10 mouse cellular contexts compared by ENCODE assay signal in genomic region chr2:164431676-164432465, GRCm38 (mm10). TPM values are rescaled to one million over a fixed set of nuclear protein-coding genes. Genes with fewer than 3 reads are reported as not detected.
DNase-seq lines count a peak whose midpoint lies in the region; ATAC-seq and TF ChIP-seq lines count a peak whose summit lies in the region.
"Had no signal": no experiment of that assay in that cellular context is flagged by ENCODE, and none has a peak within 500 bp of the region (broad histone marks: within the 10 kb centered on the region; RNA-seq: fewer than 3 reads in every experiment).

No protein-coding gene starts in this region.

- H3K4me1 ChIP-seq in forebrain, embryonic 10.5 days = peaks cover 72% of the 10 kb centered on the region
- peaks cover 13% of the 10 kb centered on the region for H3K4me1 ChIP-seq in forebrain, embryonic 12.5 days
- peaks cover 81% of the 10 kb centered on the region for H3K4me1 ChIP-seq in embryonic facial prominence, embryonic 10.5 days
- peaks cover 64% of the 10 kb centered on the region for H3K4me1 ChIP-seq in kidney, embryonic 14.5 days (ENCODE audit: control insufficient read depth, insufficient read depth, low read length)
- peaks cover 62% of the 10 kb centered on the region for H3K4me1 ChIP-seq in lung, embryonic 16.5 days (replicated peaks; ENCODE audit: control insufficient read depth, insufficient read depth, low read length)
- H3K4me1 ChIP-seq in forebrain, postnatal 0 days (ENCODE audit: insufficient read depth) = no peaks in the 10 kb centered on the region

- H3K9ac ChIP-seq in forebrain, embryonic 12.5 days = no peak overlapping the region
- peak overlapping the region; percentile 14; the same call in 1 of the 2 replicates for H3K9ac ChIP-seq in kidney, embryonic 14.5 days (ENCODE audit: low read depth, low read length)
- H3K9ac ChIP-seq in lung, embryonic 16.5 days (ENCODE audit: low read length) = no peak overlapping the region
- H3K9ac ChIP-seq in forebrain, postnatal 0 days = no peak overlapping the region

- no peaks in the 10 kb centered on the region for H3K9me3 ChIP-seq in forebrain, embryonic 10.5 days
- no peaks in the 10 kb centered on the region for H3K9me3 ChIP-seq in forebrain, embryonic 12.5 days
- H3K9me3 ChIP-seq in embryonic facial prominence, embryonic 10.5 days = no peaks in the 10 kb centered on the region
- H3K9me3 ChIP-seq in kidney, embryonic 14.5 days (ENCODE audit: control insufficient read depth, low read length) = no peaks in the 10 kb centered on the region
- H3K9me3 ChIP-seq in lung, embryonic 16.5 days (ENCODE audit: control insufficient read depth, low read length) = no peaks in the 10 kb centered on the region
- no peaks in the 10 kb centered on the region for H3K9me3 ChIP-seq in forebrain, postnatal 0 days (ENCODE audit: low read length)

- DNase-seq in forebrain, embryonic 10.5 days (ENCODE audit: extremely low spot score, low spot score) = no peak
- DNase-seq in embryonic facial prominence, embryonic 10.5 days (ENCODE audit: low spot score) = no peak
- no peak for DNase-seq in forebrain, postnatal 0 days
- DNase-seq in embryo, embryonic 9.5 days (ENCODE audit: extremely low spot score) = no peak
- DNase-seq: cerebellum, postnatal 36 days had no signal

- H3K27ac ChIP-seq in forebrain, embryonic 10.5 days = peak overlapping the region; percentile 68; the same call in 1 of the 2 replicates
- no peak overlapping the region for H3K27ac ChIP-seq in forebrain, embryonic 12.5 days
- H3K27ac ChIP-seq in embryonic facial prominence, embryonic 10.5 days (replicated peaks) = peak overlapping the region; percentile 78
- H3K27ac ChIP-seq in kidney, embryonic 14.5 days (ENCODE audit: low read depth, low read length) = peak overlapping the region; percentile 80
- peak overlapping the region; percentile 75 for H3K27ac ChIP-seq in lung, embryonic 16.5 days (ENCODE audit: low read length)
- no peak overlapping the region for H3K27ac ChIP-seq in forebrain, postnatal 0 days (ENCODE audit: low read depth, low read length)

- ATAC-seq in forebrain, embryonic 12.5 days (ENCODE audit: low FRiP score) = no peak
- no peak for ATAC-seq in kidney, embryonic 14.5 days (ENCODE audit: low FRiP score, low TSS enrichment)
- peak; percentile 62 for ATAC-seq in lung, embryonic 16.5 days (ENCODE audit: low read depth)
- ATAC-seq in forebrain, postnatal 0 days = no peak
- ATAC-seq in megakaryocyte, adult 5-6 weeks (ENCODE audit: poor library complexity, severe bottlenecking) = no peak

- H3K36me3 ChIP-seq in forebrain, embryonic 10.5 days (replicated peaks) = peaks cover 13% of the 10 kb centered on the region
- H3K36me3 ChIP-seq in forebrain, embryonic 12.5 days (replicated peaks) = no peaks in the 10 kb centered on the region
- peaks cover 14% of the 10 kb centered on the region for H3K36me3 ChIP-seq in embryonic facial prominence, embryonic 10.5 days (replicated peaks)
- H3K36me3 ChIP-seq in kidney, embryonic 14.5 days (ENCODE audit: control insufficient read depth, insufficient read depth, low read length) = peaks cover 23% of the 10 kb centered on the region; the same call in 1 of the 2 replicates
- H3K36me3 ChIP-seq in lung, embryonic 16.5 days (ENCODE audit: control insufficient read depth, insufficient read depth, low read length) = peaks cover 6% of the 10 kb centered on the region
- H3K36me3 ChIP-seq in forebrain, postnatal 0 days (ENCODE audit: insufficient read depth) = no peaks in the 10 kb centered on the region

- H3K4me2 ChIP-seq in forebrain, embryonic 12.5 days = no peak overlapping the region
- H3K4me2 ChIP-seq in kidney, embryonic 14.5 days (replicated peaks; ENCODE audit: low read depth, low read length) = peak overlapping the region; percentile 25
- H3K4me2 ChIP-seq in lung, embryonic 16.5 days (ENCODE audit: low read depth, low read length) = peak overlapping the region; percentile 34
- no peak overlapping the region for H3K4me2 ChIP-seq in forebrain, postnatal 0 days (ENCODE audit: low read depth)

- TF ChIP-seq CTCF in forebrain, postnatal 0 days (IDR thresholded peaks at IDR 0.05; ENCODE audit: low read depth) = no peak

- H3K4me3 ChIP-seq in forebrain, embryonic 10.5 days = no peak overlapping the region
- H3K4me3 ChIP-seq in forebrain, embryonic 12.5 days (replicated peaks) = no peak overlapping the region
- 0 out of 2 replicates have a peak overlapping the region, but pooled peaks have one; percentile 15 for H3K4me3 ChIP-seq in embryonic facial prominence, embryonic 10.5 days
- H3K4me3 ChIP-seq in kidney, embryonic 14.5 days (ENCODE audit: low read length) = no peak overlapping the region; the same call in 1 of the 2 replicates
- H3K4me3 ChIP-seq in lung, embryonic 16.5 days (ENCODE audit: low read length) = no peak overlapping the region
- no peak overlapping the region for H3K4me3 ChIP-seq in forebrain, postnatal 0 days (ENCODE audit: low read depth, low read length)

- 65% methylated on average over 9 of the region's 9 CpGs for WGBS in forebrain, embryonic 10.5 days
- 75% methylated on average over 9 of the region's 9 CpGs for WGBS in forebrain, embryonic 12.5 days
- 62% methylated on average over 9 of the region's 9 CpGs for WGBS in embryonic facial prominence, embryonic 10.5 days
- WGBS in kidney, embryonic 14.5 days = 45% methylated on average over 9 of the region's 9 CpGs
- 44% methylated on average over 9 of the region's 9 CpGs for WGBS in lung, embryonic 16.5 days
- 70% methylated on average over 9 of the region's 9 CpGs for WGBS in forebrain, postnatal 0 days

- H3K27me3 ChIP-seq in forebrain, embryonic 10.5 days (ENCODE audit: poor library complexity, severe bottlenecking) = peaks cover 39% of the 10 kb centered on the region
- H3K27me3 ChIP-seq in forebrain, embryonic 12.5 days = peaks cover 7% of the 10 kb centered on the region; the same call in 1 of the 2 replicates
- H3K27me3 ChIP-seq in embryonic facial prominence, embryonic 10.5 days (replicated peaks; ENCODE audit: low read depth, poor library complexity, severe bottlenecking) = peaks cover 54% of the 10 kb centered on the region
- H3K27me3 ChIP-seq in kidney, embryonic 14.5 days (ENCODE audit: control insufficient read depth, insufficient read depth, low read length) = no peaks in the 10 kb centered on the region
- H3K27me3 ChIP-seq in lung, embryonic 16.5 days (ENCODE audit: control insufficient read depth, insufficient read depth, low read depth, low read length) = no peaks in the 10 kb centered on the region
- no peaks in the 10 kb centered on the region for H3K27me3 ChIP-seq in forebrain, postnatal 0 days (ENCODE audit: insufficient read depth, low read length)

RNA-seq across cellular contexts. Expression of gene Sdc4, which starts 11.8 kb away (rescaled TPM):
- 19.6 and 22.7 TPM in 2 replicates for polyA plus RNA-seq in forebrain, embryonic 10.5 days (2016; fragmentation: Nextera tagmentation; extraction: Ambion mirVana)
- polyA plus RNA-seq in forebrain, embryonic 12.5 days (2016; fragmentation: Nextera tagmentation; extraction: Ambion mirVana) = 12.1 and 12.6 TPM in 2 replicates
- polyA plus RNA-seq in embryonic facial prominence, embryonic 10.5 days (2016; fragmentation: Nextera tagmentation; extraction: Ambion mirVana) = 25.5 and 26.0 TPM in 2 replicates
- polyA plus RNA-seq in kidney, embryonic 14.5 days (2014; fragmentation: Nextera tagmentation; extraction: Ambion mirVana) = 87.8 and 108 TPM in 2 replicates
- polyA plus RNA-seq in lung, embryonic 16.5 days (2015; fragmentation: Nextera tagmentation; extraction: Ambion mirVana) = 226 and 247 TPM in 2 replicates
- total RNA-seq in forebrain, postnatal 0 days (2014; rRNA removed) = 11.8 and 14.0 TPM in 2 replicates
- 8.0 and 16.5 TPM in 2 replicates for polyA plus RNA-seq in forebrain, postnatal 0 days (2015; fragmentation: Nextera tagmentation; extraction: Ambion mirVana)
- total RNA-seq in megakaryocyte, adult 5-6 weeks (2015) = 0.76 and 0.82 TPM in 2 replicates
- 0.49 and 0.88 TPM in 2 replicates for total RNA-seq in megakaryocyte, adult 5-6 weeks (2017)

RNA-seq across cellular contexts. Expression of gene Sys1, which starts 24.9 kb away (rescaled TPM):
- polyA plus RNA-seq in forebrain, embryonic 10.5 days (2016; fragmentation: Nextera tagmentation; extraction: Ambion mirVana) = 57.9 and 59.5 TPM in 2 replicates
- 60.5 and 67.4 TPM in 2 replicates for polyA plus RNA-seq in forebrain, embryonic 12.5 days (2016; fragmentation: Nextera tagmentation; extraction: Ambion mirVana)
- polyA plus RNA-seq in embryonic facial prominence, embryonic 10.5 days (2016; fragmentation: Nextera tagmentation; extraction: Ambion mirVana) = 52.5 and 53.1 TPM in 2 replicates
- 66.8 and 69.4 TPM in 2 replicates for polyA plus RNA-seq in kidney, embryonic 14.5 days (2014; fragmentation: Nextera tagmentation; extraction: Ambion mirVana)
- 59.9 and 62.3 TPM in 2 replicates for polyA plus RNA-seq in lung, embryonic 16.5 days (2015; fragmentation: Nextera tagmentation; extraction: Ambion mirVana)
- 88.0 and 167 TPM in 2 replicates for total RNA-seq in forebrain, postnatal 0 days (2014; rRNA removed)
- 105 and 110 TPM in 2 replicates for polyA plus RNA-seq in forebrain, postnatal 0 days (2015; fragmentation: Nextera tagmentation; extraction: Ambion mirVana)
- 50.9 and 52.3 TPM in 2 replicates for total RNA-seq in megakaryocyte, adult 5-6 weeks (2015)
- total RNA-seq in megakaryocyte, adult 5-6 weeks (2017) = 14.9 and 20.2 TPM in 2 replicates

RNA-seq across cellular contexts. Expression of gene Matn4, which starts 26.9 kb away (rescaled TPM):
- not detected in 2 replicates for polyA plus RNA-seq in forebrain, embryonic 10.5 days (2016; fragmentation: Nextera tagmentation; extraction: Ambion mirVana)
- 3.3 and 4.0 TPM in 2 replicates for polyA plus RNA-seq in forebrain, embryonic 12.5 days (2016; fragmentation: Nextera tagmentation; extraction: Ambion mirVana)
- 0.23 and 0.85 TPM in 2 replicates for polyA plus RNA-seq in embryonic facial prominence, embryonic 10.5 days (2016; fragmentation: Nextera tagmentation; extraction: Ambion mirVana)
- 0.12 and 0.20 TPM in 2 replicates for polyA plus RNA-seq in kidney, embryonic 14.5 days (2014; fragmentation: Nextera tagmentation; extraction: Ambion mirVana)
- polyA plus RNA-seq in lung, embryonic 16.5 days (2015; fragmentation: Nextera tagmentation; extraction: Ambion mirVana) = 46.8 and 54.9 TPM in 2 replicates
- 6.2 and 6.3 TPM in 2 replicates for total RNA-seq in forebrain, postnatal 0 days (2014; rRNA removed)
- 3.3 and 7.1 TPM in 2 replicates for polyA plus RNA-seq in forebrain, postnatal 0 days (2015; fragmentation: Nextera tagmentation; extraction: Ambion mirVana)
- total RNA-seq in megakaryocyte, adult 5-6 weeks (2015) = not detected in 2 replicates
- not detected in 2 replicates for total RNA-seq in megakaryocyte, adult 5-6 weeks (2017)
- total RNA-seq: neutrophil, adult 5-6 weeks had no signal

RNA-seq across cellular contexts. Expression of gene Gm20458, which starts 28.9 kb away (rescaled TPM):
- 2.0 and 3.0 TPM in 2 replicates for polyA plus RNA-seq in forebrain, embryonic 10.5 days (2016; fragmentation: Nextera tagmentation; extraction: Ambion mirVana)
- polyA plus RNA-seq in forebrain, embryonic 12.5 days (2016; fragmentation: Nextera tagmentation; extraction: Ambion mirVana) = 4.7 and 6.2 TPM in 2 replicates
- 3.1 and 3.2 TPM in 2 replicates for polyA plus RNA-seq in embryonic facial prominence, embryonic 10.5 days (2016; fragmentation: Nextera tagmentation; extraction: Ambion mirVana)
- polyA plus RNA-seq in kidney, embryonic 14.5 days (2014; fragmentation: Nextera tagmentation; extraction: Ambion mirVana) = 7.1 and 8.4 TPM in 2 replicates
- polyA plus RNA-seq in lung, embryonic 16.5 days (2015; fragmentation: Nextera tagmentation; extraction: Ambion mirVana) = 7.9 and 15.2 TPM in 2 replicates
- total RNA-seq in forebrain, postnatal 0 days (2014; rRNA removed) = 3.6 and 10.5 TPM in 2 replicates
- polyA plus RNA-seq in forebrain, postnatal 0 days (2015; fragmentation: Nextera tagmentation; extraction: Ambion mirVana) = 10.0 and 10.7 TPM in 2 replicates
- total RNA-seq in megakaryocyte, adult 5-6 weeks (2015) = not detected in 2 replicates
- total RNA-seq in megakaryocyte, adult 5-6 weeks (2017) = not detected in 2 replicates
- total RNA-seq: neutrophil, adult 5-6 weeks had no signal

RNA-seq across cellular contexts. Expression of gene Rbpjl, which starts 28.9 kb away (rescaled TPM):
- not detected in 2 replicates for polyA plus RNA-seq in forebrain, embryonic 10.5 days (2016; fragmentation: Nextera tagmentation; extraction: Ambion mirVana)
- 0.08 and 0.09 TPM in 2 replicates for polyA plus RNA-seq in forebrain, embryonic 12.5 days (2016; fragmentation: Nextera tagmentation; extraction: Ambion mirVana)
- not detected in 2 replicates for polyA plus RNA-seq in embryonic facial prominence, embryonic 10.5 days (2016; fragmentation: Nextera tagmentation; extraction: Ambion mirVana)
- polyA plus RNA-seq in kidney, embryonic 14.5 days (2014; fragmentation: Nextera tagmentation; extraction: Ambion mirVana) = not detected in 2 replicates
- polyA plus RNA-seq in lung, embryonic 16.5 days (2015; fragmentation: Nextera tagmentation; extraction: Ambion mirVana) = 16.8 and 21.9 TPM in 2 replicates
- total RNA-seq in forebrain, postnatal 0 days (2014; rRNA removed) = 0.46 TPM in 1 of 2 replicates, not detected in the other
- polyA plus RNA-seq in forebrain, postnatal 0 days (2015; fragmentation: Nextera tagmentation; extraction: Ambion mirVana) = 0.17 and 0.33 TPM in 2 replicates
- not detected in 2 replicates for total RNA-seq in megakaryocyte, adult 5-6 weeks (2015)
- total RNA-seq in megakaryocyte, adult 5-6 weeks (2017) = not detected in 2 replicates

Comparison
In these comparisons a context has a peak if more than half of its experiments do, and no peak if none do; other contexts are left out.
1. H3K27ac ChIP-seq: peak in forebrain, embryonic 10.5 days (single experiment), embryonic facial prominence, embryonic 10.5 days (single experiment), kidney, embryonic 14.5 days (single experiment) and lung, embryonic 16.5 days (single experiment); none in forebrain, embryonic 12.5 days (single experiment) and forebrain, postnatal 0 days (single experiment).
2. H3K4me2 ChIP-seq: peak in kidney, embryonic 14.5 days (single experiment) and lung, embryonic 16.5 days (single experiment); none in forebrain, embryonic 12.5 days (single experiment) and forebrain, postnatal 0 days (single experiment).